Mouse (Mus musculus) heart, embryonic 16.5 days (tissue): Measurements from ENCODE around the gene Srpk2. TPM values are rescaled to one million over a fixed set of nuclear protein-coding genes. Genes with fewer than 3 reads are reported as not detected.

Experiments used
- ATAC-seq: fragments of 200-750 bp; cut with Nextera tagmentation; replicated peaks from 2 replicates; pipeline ENCODE4 v1.8.0; 2017; ENCODE audit warnings: moderate number of reproducible peaks; ENCODE audit not compliant: insufficient read depth, low FRiP score; ENCODE audit errors: extremely low read depth
- H3K27ac ChIP-seq: fragments of 300-500 bp; sonication (generic); 2 replicates; pipeline ENCODE4 v1.5.1; 2014; ENCODE audit warnings: mild to moderate bottlenecking, low read length, control low read depth, moderate library complexity
- H3K27me3 ChIP-seq: fragments of 300-500 bp; sonication (generic); 2 replicates; pipeline ENCODE4 v1.6.1; 2014; ENCODE audit warnings: low read length, mixed read lengths; ENCODE audit not compliant: control insufficient read depth, insufficient read depth
- H3K36me3 ChIP-seq: fragments of 300-500 bp; sonication (generic); 2 replicates; pipeline ENCODE4 v1.6.1; 2014; ENCODE audit not compliant: control insufficient read depth, insufficient read depth
- H3K4me1 ChIP-seq: fragments of 300-500 bp; sonication (generic); 2 replicates; pipeline ENCODE4 v1.6.1; 2014; ENCODE audit warnings: low read length, mixed read lengths; ENCODE audit not compliant: control insufficient read depth, insufficient read depth
- H3K4me2 ChIP-seq: fragments of 300-500 bp; sonication (generic); 2 replicates; pipeline ENCODE4 v1.6.1; 2014; ENCODE audit warnings: low read depth, mild to moderate bottlenecking, control low read depth, low read length
- H3K4me3 ChIP-seq: fragments of 300-500 bp; sonication (generic); 2 replicates; pipeline ENCODE4 v1.5.1; 2014; ENCODE audit warnings: mild to moderate bottlenecking, control low read depth, low read length
- H3K9ac ChIP-seq: fragments of 300-500 bp; sonication (generic); 2 replicates; pipeline ENCODE4 v1.6.1; 2014; ENCODE audit warnings: low read length, control low read depth
- H3K9me3 ChIP-seq: fragments of 300-500 bp; sonication (generic); replicated peaks from 2 replicates; pipeline ENCODE4 v1.6.1; 2016; ENCODE audit warnings: low read length; ENCODE audit not compliant: control insufficient read depth
- WGBS: fragments of 180-500 bp; shearing (Covaris S2); extraction: QIAGEN DNeasy Blood & Tissue Kit; methylation state at CpG from one replicate; pipeline ENCODE4 v1.1.7; 2014; 5-methylcytosine and 5-hydroxymethylcytosine counted together
- polyA plus RNA-seq: library from polyadenylated mRNA; unstranded; fragments of >200 nt; fragmentation: Nextera tagmentation; extraction: Ambion mirVana; gene quantifications from 2 replicates; pipeline ENCODE4 v1.2.1, GENCODE M21; 2015

The Srpk2 gene
- polyA plus RNA-seq, 1 experiment from 2014 or later = 40.1 TPM

- Histone ChIP-seq H3K36me3 (peaks cover 65% of the 10 kb centered on the region), H3K27ac (no peak overlapping the region), H3K9me3 (no peaks in the 10 kb centered on the region), H3K9ac (no peak overlapping the region), H3K4me1 (peaks cover 4% of the 10 kb centered on the region; the same call in 1 of the 2 replicates), H3K27me3 (no peaks in the 10 kb centered on the region), H3K4me3 (no peak overlapping the region), H3K4me2 (no peak overlapping the region)
- WGBS = 80% methylated on average over 6 of the region's 6 CpGs
- ATAC-seq = no peak
Measured at GRCm38 (mm10) chr5:23500715-23501114, 183.7 kb downstream of the Srpk2 start.

DNA sequence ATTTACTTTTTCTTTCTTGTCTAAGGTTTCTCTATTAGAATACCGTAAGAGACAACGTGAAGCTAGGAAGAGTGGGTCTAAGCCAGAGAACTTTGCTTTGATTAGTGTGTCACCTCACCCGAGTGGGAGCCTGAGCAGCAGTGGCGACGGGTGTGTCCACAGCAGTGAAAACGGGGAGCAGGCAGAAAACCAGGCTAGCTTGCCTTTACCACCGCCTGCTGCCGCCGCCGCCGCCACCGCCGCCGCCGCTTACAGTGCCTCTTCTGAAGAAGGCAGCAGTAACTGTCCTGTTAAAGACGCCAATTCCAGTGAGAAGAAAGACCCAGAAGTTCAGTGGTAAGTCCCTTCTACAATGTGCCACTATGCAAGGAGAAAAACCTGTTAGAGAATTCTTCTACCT is 185.2 kb downstream of the Srpk2 start:
- Histone ChIP-seq H3K9ac (no peak overlapping the region), H3K27ac (no peak overlapping the region), H3K27me3 (no peaks in the 10 kb centered on the region), H3K4me1 (peaks cover 4% of the 10 kb centered on the region; the same call in 1 of the 2 replicates), H3K36me3 (peaks cover 70% of the 10 kb centered on the region), H3K4me2 (no peak overlapping the region), H3K9me3 (no peaks in the 10 kb centered on the region), H3K4me3 (no peak overlapping the region)
- WGBS = 92% methylated on average over 16 of the region's 16 CpGs
- no peak for ATAC-seq

DNA sequence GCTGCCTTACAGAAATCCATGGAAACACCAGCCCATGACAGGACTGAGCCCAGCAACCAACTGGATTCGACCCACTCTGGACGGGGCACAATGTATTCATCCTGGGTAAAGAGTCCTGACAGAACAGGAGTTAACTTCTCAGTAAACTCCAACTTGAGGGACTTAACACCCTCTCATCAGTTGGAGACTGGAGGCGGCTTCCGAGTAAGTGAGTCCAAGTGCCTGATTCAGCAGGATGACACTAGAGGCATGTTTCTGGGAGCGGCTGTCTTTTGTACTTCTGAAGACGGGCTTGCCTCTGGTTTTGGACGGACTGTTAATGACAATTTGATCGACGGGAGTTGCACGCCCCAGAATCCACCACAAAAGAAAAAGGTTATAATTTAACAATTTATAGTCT is 186.5 kb downstream of the Srpk2 start:
- Histone ChIP-seq H3K27me3 (no peaks in the 10 kb centered on the region), H3K36me3 (peaks cover 77% of the 10 kb centered on the region), H3K4me3 (no peak overlapping the region), H3K4me2 (no peak overlapping the region), H3K27ac (no peak overlapping the region), H3K9me3 (no peaks in the 10 kb centered on the region), H3K4me1 (peaks cover 4% of the 10 kb centered on the region; the same call in 1 of the 2 replicates), H3K9ac (no peak overlapping the region)
- 85% methylated on average over 10 of the region's 10 CpGs for WGBS
- ATAC-seq = no peak

- Histone ChIP-seq H3K9ac (no peak overlapping the region), H3K27me3 (no peaks in the 10 kb centered on the region), H3K27ac (no peak overlapping the region), H3K4me1 (peaks cover 4% of the 10 kb centered on the region; the same call in 1 of the 2 replicates), H3K36me3 (peaks cover 76% of the 10 kb centered on the region), H3K9me3 (no peaks in the 10 kb centered on the region), H3K4me2 (no peak overlapping the region), H3K4me3 (no peak overlapping the region)
- 88% methylated on average over 5 of the region's 5 CpGs for WGBS
- no peak for ATAC-seq
Measured at GRCm38 (mm10) chr5:23496933-23497332, 187.5 kb downstream of the Srpk2 start.

DNA sequence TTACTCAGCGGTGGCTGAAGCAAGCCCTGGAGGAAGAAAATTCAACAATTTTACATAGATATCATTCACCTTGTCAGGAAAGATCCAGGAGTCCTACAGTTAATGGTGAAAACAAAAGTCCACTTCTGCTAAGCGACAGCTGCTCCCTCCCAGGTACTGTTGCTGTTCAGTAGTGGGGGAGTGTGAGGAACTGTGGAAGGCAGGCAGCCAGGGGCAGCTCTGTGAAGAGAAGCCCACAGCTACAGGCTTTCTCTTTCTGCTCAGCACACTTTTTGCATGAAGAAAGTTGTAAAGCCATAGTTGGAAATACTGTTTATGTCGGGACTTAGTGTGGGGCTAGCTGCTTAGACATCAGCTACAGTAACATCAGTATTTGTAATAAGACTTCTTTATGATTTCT is 188.0 kb downstream of the Srpk2 start:
- Histone ChIP-seq H3K4me3 (no peak overlapping the region), H3K4me2 (no peak overlapping the region), H3K27me3 (no peaks in the 10 kb centered on the region), H3K36me3 (peaks cover 73% of the 10 kb centered on the region), H3K27ac (no peak overlapping the region), H3K4me1 (peaks cover 2% of the 10 kb centered on the region; the same call in 1 of the 2 replicates), H3K9ac (no peak overlapping the region), H3K9me3 (no peaks in the 10 kb centered on the region)
- 79% methylated on average over 3 of the region's 3 CpGs for WGBS
- no peak for ATAC-seq

- ATAC-seq = no peak
- 45% methylated on average over 2 of the region's 2 CpGs for WGBS
Measured at GRCm38 (mm10) chr5:23490797-23491196, 193.6 kb downstream of the Srpk2 start.

DNA sequence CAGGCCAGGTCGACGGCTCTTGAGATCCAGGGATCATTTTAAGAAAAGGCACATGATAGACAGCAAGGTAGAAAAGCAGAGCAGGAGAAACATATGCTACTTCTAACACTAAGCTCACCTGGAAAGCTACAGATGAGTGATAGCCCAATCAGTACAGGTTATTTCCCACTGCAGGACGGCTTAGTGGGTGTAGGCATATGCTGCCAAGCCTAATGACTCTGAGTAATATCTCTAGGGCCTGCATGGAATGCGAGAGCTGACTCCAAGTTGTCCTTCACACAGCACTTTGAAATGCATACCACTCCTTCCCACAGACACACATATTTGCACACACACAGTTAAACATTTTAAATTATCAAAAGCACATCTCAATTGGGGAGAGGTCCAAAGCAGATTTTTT is 195.2 kb downstream of the Srpk2 start:
- Histone ChIP-seq H3K27ac (peak overlapping the region; percentile 12; the same call in 1 of the 2 replicates), H3K36me3 (peaks cover 50% of the 10 kb centered on the region), H3K27me3 (no peaks in the 10 kb centered on the region), H3K4me2 (no peak overlapping the region), H3K9me3 (no peaks in the 10 kb centered on the region), H3K4me3 (no peak overlapping the region), H3K4me1 (peaks cover 3% of the 10 kb centered on the region; the same call in 1 of the 2 replicates), H3K9ac (no peak overlapping the region)
- peak; percentile 58; the same call in 1 of the 2 replicates for ATAC-seq
- WGBS = 58% methylated on average over 4 of the region's 4 CpGs

More at GRCm38 (mm10) chr5:23490797-23491196, 193.6 kb downstream of the Srpk2 start:
- peaks cover 51% of the 10 kb centered on the region for H3K36me3 ChIP-seq
- peaks cover 3% of the 10 kb centered on the region; the same call in 1 of the 2 replicates for H3K4me1 ChIP-seq
- H3K9me3 ChIP-seq = no peaks in the 10 kb centered on the region
- no peaks in the 10 kb centered on the region for H3K27me3 ChIP-seq
- no peak overlapping the region for H3K4me2 ChIP-seq
- H3K4me3 ChIP-seq = no peak overlapping the region
- H3K9ac ChIP-seq = no peak overlapping the region
- H3K27ac ChIP-seq = no peak overlapping the region

GRCm38 (mm10) chr5:23483811-23484210 is 200.6 kb downstream of the Srpk2 start:
- Histone ChIP-seq H3K4me3 (no peak overlapping the region), H3K27me3 (no peaks in the 10 kb centered on the region), H3K9me3 (no peaks in the 10 kb centered on the region), H3K27ac (no peak overlapping the region), H3K4me1 (no peaks in the 10 kb centered on the region), H3K36me3 (peaks cover 53% of the 10 kb centered on the region), H3K9ac (no peak overlapping the region), H3K4me2 (no peak overlapping the region)
- no peak for ATAC-seq
- WGBS = 94% methylated on average over 7 of the region's 7 CpGs

DNA sequence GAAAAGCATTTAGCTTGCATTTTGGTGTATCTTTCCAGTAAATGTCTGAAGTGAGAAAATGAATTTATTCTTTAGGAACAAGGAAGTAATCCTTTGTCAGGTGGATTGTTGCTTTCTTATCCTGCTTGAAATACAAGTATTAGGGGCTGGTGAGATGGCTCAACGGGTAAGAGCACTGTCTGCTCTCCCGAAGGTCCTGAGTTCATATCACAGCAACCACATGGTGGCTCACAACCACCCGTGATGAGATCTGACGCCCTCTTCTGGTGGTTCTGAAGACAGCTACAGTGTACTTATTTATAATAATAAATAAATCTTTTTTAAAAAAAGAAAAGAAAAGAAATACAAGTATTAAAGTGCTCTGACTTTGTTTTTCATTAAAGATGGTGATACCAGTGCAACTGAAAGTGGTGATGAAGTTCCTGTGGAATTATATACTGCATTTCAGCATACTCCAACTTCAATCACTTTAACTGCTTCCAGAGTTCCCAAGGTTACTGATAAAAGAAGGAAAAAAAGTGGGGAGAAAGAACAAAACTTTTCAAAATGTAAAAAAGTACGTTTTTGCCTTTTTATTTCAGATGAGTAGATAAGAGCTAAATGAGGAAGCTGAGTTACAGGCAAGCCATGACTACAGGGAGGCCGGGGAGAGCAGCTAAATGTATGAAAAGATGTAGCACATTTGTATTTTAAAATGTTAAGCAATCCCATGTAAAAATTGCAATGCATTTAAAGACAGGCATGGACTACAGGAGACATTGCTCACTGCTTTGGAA is 211.1 kb downstream of the Srpk2 start:
- Histone ChIP-seq H3K27ac (no peak overlapping the region), H3K36me3 (peaks cover 45% of the 10 kb centered on the region), H3K27me3 (no peaks in the 10 kb centered on the region), H3K4me1 (no peaks in the 10 kb centered on the region), H3K4me2 (no peak overlapping the region), H3K9me3 (no peaks in the 10 kb centered on the region), H3K9ac (no peak overlapping the region), H3K4me3 (no peak overlapping the region)
- ATAC-seq = no peak
- 77% methylated on average over 6 of the region's 6 CpGs for WGBS
